Mouse (Mus musculus) monocyte, adult 5-6 weeks (primary cell): ENCODE measurements around the gene Ccrl2. TPM values are rescaled to one million over a fixed set of nuclear protein-coding genes. Genes with fewer than 3 reads are reported as not detected.

Experiments used
- ATAC-seq: fragments of 153-309, 156-312 bp; replicated peaks from 2 replicates; pipeline ENCODE4 v1.8.0; 2017; ENCODE audit warnings: mild to moderate bottlenecking; ENCODE audit not compliant: low TSS enrichment, insufficient number of reproducible peaks, severe bottlenecking, poor library complexity, low FRiP score
- total RNA-seq: library from RNA; stranded (forward); fragments of 200-1000, 200-491, 200-594 nt; gene quantifications from 3 replicates; pipeline ENCODE4 v1.2.3, GENCODE M21; 2017

Gene Ccrl2
- total RNA-seq, 1 experiment from 2014 or later: 46.4 TPM

- no peak for ATAC-seq
Observed at GRCm38 (mm10) chr9:111009763-111010162, 47.6 kb downstream of the Ccrl2 start.

- no peak for ATAC-seq
Observed at GRCm38 (mm10) chr9:111006544-111006943, 50.8 kb downstream of the Ccrl2 start.

Other genes with a start within 250 kb of the Ccrl2 start
- not detected in 3 replicates for gene Prss44, start 243.5 kb downstream of the Ccrl2 start, total RNA-seq
- gene Prss43, start 230.8 kb downstream of the Ccrl2 start, total RNA-seq: not detected in 3 replicates
- not detected in 3 replicates for gene Prss45, start 222.9 kb downstream of the Ccrl2 start, total RNA-seq
- not detected in 3 replicates for gene Prss46, start 213.0 kb downstream of the Ccrl2 start, total RNA-seq
- not detected in 3 replicates for gene Prss50, start 199.6 kb downstream of the Ccrl2 start, total RNA-seq
- 0.43 to 0.97 TPM (median 0.86 TPM) in 3 replicates for gene Als2cl, start 177.6 kb downstream of the Ccrl2 start, total RNA-seq
- 0.19 TPM in 1 of 3 replicates, not detected in the others for gene Tmie, start 177.4 kb downstream of the Ccrl2 start, total RNA-seq
- gene Fam240a, start 140.7 kb downstream of the Ccrl2 start, total RNA-seq: not detected in 3 replicates
- gene Tdgf1, start 111.4 kb downstream of the Ccrl2 start, total RNA-seq: not detected in 3 replicates
- not detected in 3 replicates for gene Lrrc2, start 106.0 kb downstream of the Ccrl2 start, total RNA-seq
- gene Rtp3, start 66.9 kb downstream of the Ccrl2 start, total RNA-seq: not detected in 3 replicates
- 0.39 to 1.6 TPM in 2 of 3 replicates, not detected in the other for gene Ltf, start 38.2 kb downstream of the Ccrl2 start, total RNA-seq
- gene Lrrfip2, start 60.1 kb upstream of the Ccrl2 start, total RNA-seq: 154 to 232 TPM (median 168 TPM) in 3 replicates
- 19.3 to 59.3 TPM (median 34.8 TPM) in 3 replicates for gene Mlh1, start 214.3 kb upstream of the Ccrl2 start, total RNA-seq
- gene Epm2aip1, start 214.4 kb upstream of the Ccrl2 start, total RNA-seq: 12.3 to 26.9 TPM (median 13.0 TPM) in 3 replicates